Mouse (Mus musculus) liver, embryonic 14.5 days (tissue): ENCODE measurements around the gene Rpl3l.
A peak's percentile ranks its signal among the peaks of the same experiment; 100 is the strongest.

Source experiments
- CTCF ChIP-seq: IDR thresholded peaks from 2 replicates; pipeline ENCODE4 v1.5.1; 2016; ENCODE audit warnings: antibody characterized with exemption, low read depth, control low read depth
- EP300 ChIP-seq: IDR thresholded peaks from 2 replicates; pipeline ENCODE4 v1.6.1; 2016; ENCODE audit warnings: antibody characterized with exemption, low read depth

DNA sequence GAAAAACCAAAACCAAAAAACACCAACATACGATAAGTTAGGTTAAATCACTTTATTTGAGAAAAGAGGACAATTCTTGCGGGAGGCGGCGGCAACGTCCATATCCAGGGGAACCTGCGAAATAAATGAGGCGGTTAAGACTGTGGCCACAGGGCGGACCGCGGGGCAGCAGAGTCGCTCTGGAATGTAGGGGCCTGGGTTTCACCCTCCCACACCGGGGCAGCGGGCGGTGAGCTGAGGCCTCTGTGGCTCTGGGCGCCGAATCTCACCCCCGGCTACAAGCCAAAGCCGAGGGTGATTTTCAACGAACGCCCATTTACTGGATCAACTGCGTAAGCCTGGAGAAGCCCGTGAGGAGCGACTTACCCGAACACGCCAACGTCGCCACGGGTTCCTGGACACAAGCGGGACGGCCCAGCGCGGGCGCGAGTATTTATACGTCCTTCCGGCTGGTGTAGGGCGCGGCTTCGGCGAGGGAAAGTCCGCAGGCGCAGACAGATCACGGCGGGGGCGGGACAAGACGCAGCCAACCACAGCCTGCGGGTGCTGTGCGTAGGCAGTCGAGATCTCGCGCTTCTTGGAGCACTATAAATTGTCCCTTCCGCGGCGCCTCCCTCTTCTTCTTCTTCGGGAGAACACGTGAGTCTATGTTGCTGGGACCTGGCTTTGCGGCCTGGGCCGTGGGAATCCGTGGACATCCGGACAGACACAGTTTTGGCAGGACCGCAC lies 8.0 kb upstream of the Rpl3l start:
- TF ChIP-seq CTCF = no peak
- peak; percentile 54 for TF ChIP-seq EP300
